Mouse (Mus musculus) ES-Bruce4 (cell line): ENCODE measurements around the gene Dnah6.

ENCODE experiments used
- CTCF ChIP-seq: IDR thresholded peaks from one replicate; pipeline ENCODE4 v1.8.1; 2011; ENCODE audit warnings: low read depth, low read length
- POLR2A ChIP-seq: IDR thresholded peaks from one replicate; pipeline ENCODE4 v1.8.1; 2011; ENCODE audit warnings: low read length; ENCODE audit not compliant: insufficient read depth

DNA sequence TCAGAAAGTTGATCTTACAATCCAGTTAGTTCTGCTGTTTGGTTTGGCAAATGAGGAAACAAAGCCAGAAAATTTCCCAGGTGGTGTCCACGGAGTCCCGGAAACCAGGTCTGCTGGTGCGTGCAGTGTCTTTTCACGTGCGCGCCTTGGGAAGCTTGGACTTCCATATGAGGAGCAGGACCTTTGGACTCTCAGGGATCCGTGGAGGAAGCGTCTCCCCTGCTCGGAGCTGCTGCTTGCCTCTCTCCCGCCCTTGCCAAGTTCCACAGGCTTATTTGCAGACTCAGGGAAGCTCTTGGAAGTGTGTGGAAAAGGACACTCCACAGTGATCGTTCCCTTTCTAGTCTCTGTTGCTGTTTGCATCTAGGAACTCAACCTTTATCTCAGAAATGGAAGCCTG lies 29.9 kb upstream of the Dnah6 start:
- TF ChIP-seq CTCF (no peak), POLR2A (no peak)
